Mouse (Mus musculus): ENCODE data around the gene Gabra3. TPM values are rescaled to one million over a fixed set of nuclear protein-coding genes. Genes with fewer than 3 reads are reported as not detected.

Gabra3 gene
- polyA plus RNA-seq (2012; rRNA removed): 19.6 and 25.0 TPM in 2 replicates

- TF ChIP-seq CTCF (IDR thresholded peaks at IDR 0.05; ENCODE audit: borderline replicate concordance, insufficient read depth, low read depth, low read length): no peak
- TF ChIP-seq POLR2A (IDR thresholded peaks at IDR 0.05; ENCODE audit: borderline replicate concordance, insufficient read depth, low read length): no peak
- H3K4me3 ChIP-seq (replicated peaks; ENCODE audit: insufficient read depth, low read depth, low read length): peak within 1 kb of the TSS; percentile 30
- WGBS: 9% methylated on average over 4 of the region's 4 CpGs
- no peaks in the 10 kb centered on the region for H3K27me3 ChIP-seq (ENCODE audit: control insufficient read depth, insufficient read depth, low read length)
- no peak for DNase-seq
- no peaks in the 10 kb centered on the region for H3K4me1 ChIP-seq (ENCODE audit: control insufficient read depth, insufficient read depth, low read length)
- no peak within 1 kb of the TSS for H3K27ac ChIP-seq (ENCODE audit: insufficient read depth, low read length)
Measured at GRCm38 (mm10) chrX:72656230-72656898, at the start of gene Gabra3. Gene Gabra3 (minus strand): TSS chrX:72656848.

GRCm38 (mm10) chrX:72655789-72656188 is 859 bp downstream of the Gabra3 start:
- 3% methylated on average over 11 of the region's 11 CpGs for WGBS
- TF ChIP-seq CTCF (IDR thresholded peaks at IDR 0.05; ENCODE audit: borderline replicate concordance, insufficient read depth, low read depth, low read length) (no peak), POLR2A (IDR thresholded peaks at IDR 0.05; ENCODE audit: borderline replicate concordance, insufficient read depth, low read length) (no peak)

GRCm38 (mm10) chrX:72655381-72655780 is 1.3 kb downstream of the Gabra3 start:
- no peak for DNase-seq
- no peaks in the 10 kb centered on the region for H3K27me3 ChIP-seq (ENCODE audit: control insufficient read depth, insufficient read depth, low read length)
- WGBS: 2% methylated on average over 5 of the region's 5 CpGs
- H3K27ac ChIP-seq (ENCODE audit: insufficient read depth, low read length): no peak overlapping the region
- TF ChIP-seq POLR2A (IDR thresholded peaks at IDR 0.05; ENCODE audit: borderline replicate concordance, insufficient read depth, low read length) (no peak), CTCF (IDR thresholded peaks at IDR 0.05; ENCODE audit: borderline replicate concordance, insufficient read depth, low read depth, low read length) (no peak)
- peak overlapping the region; percentile 20 for H3K4me3 ChIP-seq (replicated peaks; ENCODE audit: insufficient read depth, low read depth, low read length)
- no peaks in the 10 kb centered on the region for H3K4me1 ChIP-seq (ENCODE audit: control insufficient read depth, insufficient read depth, low read length)

More at GRCm38 (mm10) chrX:72655789-72656188, 859 bp downstream of the Gabra3 start:
- Histone ChIP-seq H3K4me3 (replicated peaks; ENCODE audit: insufficient read depth, low read depth, low read length) (peak overlapping the region; percentile 20), H3K4me1 (ENCODE audit: control insufficient read depth, insufficient read depth, low read length) (no peaks in the 10 kb centered on the region), H3K27me3 (ENCODE audit: control insufficient read depth, insufficient read depth, low read length) (no peaks in the 10 kb centered on the region), H3K27ac (ENCODE audit: insufficient read depth, low read length) (no peak overlapping the region)
- peak; percentile 0 to 7 for DNase-seq

- TF ChIP-seq CTCF (IDR thresholded peaks at IDR 0.05; ENCODE audit: borderline replicate concordance, insufficient read depth, low read depth, low read length) (no peak), POLR2A (IDR thresholded peaks at IDR 0.05; ENCODE audit: borderline replicate concordance, insufficient read depth, low read length) (no peak)
- no peak for DNase-seq
- 76% methylated on average over 3 of the region's 3 CpGs for whole genome bisulfite sequencing
- Histone ChIP-seq H3K4me3 (replicated peaks; ENCODE audit: insufficient read depth, low read depth, low read length) (no peak overlapping the region), H3K4me1 (ENCODE audit: control insufficient read depth, insufficient read depth, low read length) (no peaks in the 10 kb centered on the region), H3K27ac (ENCODE audit: insufficient read depth, low read length) (no peak overlapping the region), H3K27me3 (ENCODE audit: control insufficient read depth, insufficient read depth, low read length) (no peaks in the 10 kb centered on the region)
Measured at GRCm38 (mm10) chrX:72650688-72651087, 6.0 kb downstream of the Gabra3 start.

GRCm38 (mm10) chrX:72644691-72645090 is 12.0 kb downstream of the Gabra3 start:
- TF ChIP-seq POLR2A (IDR thresholded peaks at IDR 0.05; ENCODE audit: borderline replicate concordance, insufficient read depth, low read length) (no peak), CTCF (IDR thresholded peaks at IDR 0.05; ENCODE audit: borderline replicate concordance, insufficient read depth, low read depth, low read length) (no peak)
- no peaks in the 10 kb centered on the region for H3K4me1 ChIP-seq (ENCODE audit: control insufficient read depth, insufficient read depth, low read length)
- H3K4me3 ChIP-seq (replicated peaks; ENCODE audit: insufficient read depth, low read depth, low read length): no peak overlapping the region
- DNase-seq: no peak
- WGBS: 50% methylated on average over 2 of the region's 2 CpGs
- no peaks in the 10 kb centered on the region for H3K27me3 ChIP-seq (ENCODE audit: control insufficient read depth, insufficient read depth, low read length)
- no peak overlapping the region for H3K27ac ChIP-seq (ENCODE audit: insufficient read depth, low read length)

- TF ChIP-seq POLR2A (IDR thresholded peaks at IDR 0.05; ENCODE audit: borderline replicate concordance, insufficient read depth, low read length) (no peak), CTCF (IDR thresholded peaks at IDR 0.05; ENCODE audit: borderline replicate concordance, insufficient read depth, low read depth, low read length) (no peak)
- DNase-seq: no peak
- no peak overlapping the region for H3K27ac ChIP-seq (ENCODE audit: insufficient read depth, low read length)
Measured at GRCm38 (mm10) chrX:72497284-72497683, 159.4 kb downstream of the Gabra3 start.

GRCm38 (mm10) chrX:72489806-72490205 is 166.8 kb downstream of the Gabra3 start:
- no peak for TF ChIP-seq POLR2A (IDR thresholded peaks at IDR 0.05; ENCODE audit: borderline replicate concordance, insufficient read depth, low read length)
- DNase-seq: no peak
- Histone ChIP-seq H3K27ac (ENCODE audit: insufficient read depth, low read length) (no peak overlapping the region), H3K4me1 (ENCODE audit: control insufficient read depth, insufficient read depth, low read length) (no peaks in the 10 kb centered on the region), H3K4me3 (replicated peaks; ENCODE audit: insufficient read depth, low read depth, low read length) (no peak overlapping the region), H3K27me3 (ENCODE audit: control insufficient read depth, insufficient read depth, low read length) (no peaks in the 10 kb centered on the region)
- WGBS: 98% methylated on average over 2 of the region's 2 CpGs

More at GRCm38 (mm10) chrX:72497284-72497683, 159.4 kb downstream of the Gabra3 start:
- no peaks in the 10 kb centered on the region for H3K27me3 ChIP-seq (ENCODE audit: control insufficient read depth, insufficient read depth, low read length)
- H3K4me3 ChIP-seq (replicated peaks; ENCODE audit: insufficient read depth, low read depth, low read length): no peak overlapping the region
- WGBS: 83% methylated on average over 5 of the region's 5 CpGs
- H3K4me1 ChIP-seq (ENCODE audit: control insufficient read depth, insufficient read depth, low read length): no peaks in the 10 kb centered on the region

GRCm38 (mm10) chrX:72386758-72387157 is 269.9 kb downstream of the Gabra3 start, which contains the start of gene Magea10:
Gene Magea10 (minus strand): TSS chrX:72386858.
- no peak for TF ChIP-seq POLR2A (IDR thresholded peaks at IDR 0.05; ENCODE audit: borderline replicate concordance, insufficient read depth, low read length)
- no peak for TF ChIP-seq CTCF (IDR thresholded peaks at IDR 0.05; ENCODE audit: borderline replicate concordance, insufficient read depth, low read depth, low read length)
- Histone ChIP-seq H3K27me3 (ENCODE audit: control insufficient read depth, insufficient read depth, low read length) (no peaks in the 10 kb centered on the region), H3K27ac (ENCODE audit: insufficient read depth, low read length) (no peak within 1 kb of the TSS), H3K4me1 (ENCODE audit: control insufficient read depth, insufficient read depth, low read length) (no peaks in the 10 kb centered on the region), H3K4me3 (replicated peaks; ENCODE audit: insufficient read depth, low read depth, low read length) (no peak within 1 kb of the TSS)
- 93% methylated on average over 6 of the region's 6 CpGs for WGBS
- no peak for DNase-seq

Other genes with a start within 250 kb of the Gabra3 start
- 2.7 and 3.1 TPM in 2 replicates for gene Gabrq, start 168.3 kb upstream of the Gabra3 start, polyA plus RNA-seq (2012; rRNA removed)